Mouse (Mus musculus): ENCODE results near the gene Dnajc24. TPM values are rescaled to one million over a fixed set of nuclear protein-coding genes. Genes with fewer than 3 reads are reported as not detected.

Gene Dnajc24
- polyA plus RNA-seq (2014; fragmentation: Nextera tagmentation; extraction: Ambion mirVana): 44.7 and 46.0 TPM in 2 replicates

GRCm38 (mm10) chr2:106002835-106003739 lies at the start of gene Dnajc24:
Dnajc24 (minus strand) TSS chr2:106003549.
- 2% methylated on average over 44 of the region's 44 CpGs for WGBS
- Histone ChIP-seq H3K4me3 (ENCODE audit: low read depth, low read length) (peak within 1 kb of the TSS; percentile 73), H3K27ac (replicated peaks; ENCODE audit: low read depth, low read length) (no peak within 1 kb of the TSS), H3K4me1 (ENCODE audit: control insufficient read depth, insufficient read depth, low read length) (no peaks in the 10 kb centered on the region), H3K27me3 (ENCODE audit: control insufficient read depth, insufficient read depth, low read length) (no peaks in the 10 kb centered on the region), H3K4me2 (ENCODE audit: low read depth, low read length) (peak within 1 kb of the TSS; percentile 42), H3K36me3 (replicated peaks; ENCODE audit: control insufficient read depth, insufficient read depth, low read depth, low read length) (no peaks in the 10 kb centered on the region), H3K9ac (replicated peaks; ENCODE audit: low read length) (peak within 1 kb of the TSS; percentile 88), H3K9me3 (replicated peaks; ENCODE audit: control insufficient read depth, low read length) (no peaks in the 10 kb centered on the region)
- DNase-seq (ENCODE audit: low spot score) (peak; percentile 95), ATAC-seq (replicated peaks; ENCODE audit: insufficient number of reproducible peaks, low FRiP score, low TSS enrichment, low read depth) (peak; percentile 96)

- H3K36me3 ChIP-seq (replicated peaks; ENCODE audit: control insufficient read depth, insufficient read depth, low read depth, low read length): no peaks in the 10 kb centered on the region
- no peak overlapping the region for H3K4me3 ChIP-seq (ENCODE audit: low read depth, low read length)
- H3K4me2 ChIP-seq (ENCODE audit: low read depth, low read length): no peak overlapping the region
- H3K9ac ChIP-seq (replicated peaks; ENCODE audit: low read length): no peak overlapping the region
- H3K27me3 ChIP-seq (ENCODE audit: control insufficient read depth, insufficient read depth, low read length): no peaks in the 10 kb centered on the region
- H3K4me1 ChIP-seq (ENCODE audit: control insufficient read depth, insufficient read depth, low read length): no peaks in the 10 kb centered on the region
- no peak for ATAC-seq (replicated peaks; ENCODE audit: insufficient number of reproducible peaks, low FRiP score, low TSS enrichment, low read depth)
- no peak overlapping the region for H3K27ac ChIP-seq (replicated peaks; ENCODE audit: low read depth, low read length)
- DNase-seq (ENCODE audit: low spot score): no peak
- 79% methylated on average over 4 of the region's 4 CpGs for WGBS
- no peaks in the 10 kb centered on the region for H3K9me3 ChIP-seq (replicated peaks; ENCODE audit: control insufficient read depth, low read length)
Observed at GRCm38 (mm10) chr2:106046686-106047085, 43.3 kb upstream of the Dnajc24 start.

- WGBS: 71% methylated on average over 7 of the region's 7 CpGs
- no peaks in the 10 kb centered on the region for H3K9me3 ChIP-seq (replicated peaks; ENCODE audit: control insufficient read depth, low read length)
- H3K4me2 ChIP-seq (ENCODE audit: low read depth, low read length): no peak overlapping the region
- no peak overlapping the region for H3K27ac ChIP-seq (replicated peaks; ENCODE audit: low read depth, low read length)
- no peak overlapping the region for H3K9ac ChIP-seq (replicated peaks; ENCODE audit: low read length)
- no peak for ATAC-seq (replicated peaks; ENCODE audit: insufficient number of reproducible peaks, low FRiP score, low TSS enrichment, low read depth)
- no peaks in the 10 kb centered on the region for H3K4me1 ChIP-seq (ENCODE audit: control insufficient read depth, insufficient read depth, low read length)
- no peaks in the 10 kb centered on the region for H3K36me3 ChIP-seq (replicated peaks; ENCODE audit: control insufficient read depth, insufficient read depth, low read depth, low read length)
- H3K27me3 ChIP-seq (ENCODE audit: control insufficient read depth, insufficient read depth, low read length): no peaks in the 10 kb centered on the region
- H3K4me3 ChIP-seq (ENCODE audit: low read depth, low read length): no peak overlapping the region
- no peak for DNase-seq (ENCODE audit: low spot score)
Observed at GRCm38 (mm10) chr2:106042495-106042894, 39.1 kb upstream of the Dnajc24 start.

GRCm38 (mm10) chr2:106041961-106042360 lies 38.6 kb upstream of the Dnajc24 start:
- 92% methylated on average over 5 of the region's 5 CpGs for WGBS
- Histone ChIP-seq H3K27ac (replicated peaks; ENCODE audit: low read depth, low read length) (no peak overlapping the region), H3K4me2 (ENCODE audit: low read depth, low read length) (no peak overlapping the region), H3K9ac (replicated peaks; ENCODE audit: low read length) (no peak overlapping the region), H3K4me1 (ENCODE audit: control insufficient read depth, insufficient read depth, low read length) (no peaks in the 10 kb centered on the region), H3K27me3 (ENCODE audit: control insufficient read depth, insufficient read depth, low read length) (no peaks in the 10 kb centered on the region), H3K4me3 (ENCODE audit: low read depth, low read length) (no peak overlapping the region), H3K9me3 (replicated peaks; ENCODE audit: control insufficient read depth, low read length) (no peaks in the 10 kb centered on the region), H3K36me3 (replicated peaks; ENCODE audit: control insufficient read depth, insufficient read depth, low read depth, low read length) (no peaks in the 10 kb centered on the region)
- ATAC-seq (replicated peaks; ENCODE audit: insufficient number of reproducible peaks, low FRiP score, low TSS enrichment, low read depth) (no peak), DNase-seq (ENCODE audit: low spot score) (no peak)

GRCm38 (mm10) chr2:106038286-106038685 lies 34.9 kb upstream of the Dnajc24 start:
- Histone ChIP-seq H3K9me3 (replicated peaks; ENCODE audit: control insufficient read depth, low read length) (no peaks in the 10 kb centered on the region), H3K27ac (replicated peaks; ENCODE audit: low read depth, low read length) (no peak overlapping the region), H3K4me3 (ENCODE audit: low read depth, low read length) (no peak overlapping the region), H3K27me3 (ENCODE audit: control insufficient read depth, insufficient read depth, low read length) (no peaks in the 10 kb centered on the region), H3K36me3 (replicated peaks; ENCODE audit: control insufficient read depth, insufficient read depth, low read depth, low read length) (no peaks in the 10 kb centered on the region), H3K4me2 (ENCODE audit: low read depth, low read length) (no peak overlapping the region), H3K9ac (replicated peaks; ENCODE audit: low read length) (no peak overlapping the region), H3K4me1 (ENCODE audit: control insufficient read depth, insufficient read depth, low read length) (no peaks in the 10 kb centered on the region)
- WGBS: 29% methylated on average over 4 of the region's 4 CpGs
- DNase-seq (ENCODE audit: low spot score) (no peak), ATAC-seq (replicated peaks; ENCODE audit: insufficient number of reproducible peaks, low FRiP score, low TSS enrichment, low read depth) (no peak)

GRCm38 (mm10) chr2:106024895-106025294 lies 21.5 kb upstream of the Dnajc24 start:
- Histone ChIP-seq H3K36me3 (replicated peaks; ENCODE audit: control insufficient read depth, insufficient read depth, low read depth, low read length) (no peaks in the 10 kb centered on the region), H3K4me2 (ENCODE audit: low read depth, low read length) (no peak overlapping the region), H3K9ac (replicated peaks; ENCODE audit: low read length) (no peak overlapping the region), H3K9me3 (replicated peaks; ENCODE audit: control insufficient read depth, low read length) (no peaks in the 10 kb centered on the region), H3K27ac (replicated peaks; ENCODE audit: low read depth, low read length) (no peak overlapping the region), H3K27me3 (ENCODE audit: control insufficient read depth, insufficient read depth, low read length) (no peaks in the 10 kb centered on the region), H3K4me3 (ENCODE audit: low read depth, low read length) (no peak overlapping the region), H3K4me1 (ENCODE audit: control insufficient read depth, insufficient read depth, low read length) (no peaks in the 10 kb centered on the region)
- no peak for ATAC-seq (replicated peaks; ENCODE audit: insufficient number of reproducible peaks, low FRiP score, low TSS enrichment, low read depth)
- 73% methylated on average over 3 of the region's 3 CpGs for WGBS
- no peak for DNase-seq (ENCODE audit: low spot score)

- DNase-seq (ENCODE audit: low spot score) (no peak), ATAC-seq (replicated peaks; ENCODE audit: insufficient number of reproducible peaks, low FRiP score, low TSS enrichment, low read depth) (no peak)
- no peaks in the 10 kb centered on the region for H3K4me1 ChIP-seq (ENCODE audit: control insufficient read depth, insufficient read depth, low read length)
- WGBS: 66% methylated on average over 2 of the region's 2 CpGs
- no peak overlapping the region for H3K4me2 ChIP-seq (ENCODE audit: low read depth, low read length)
- H3K4me3 ChIP-seq (ENCODE audit: low read depth, low read length): no peak overlapping the region
- no peaks in the 10 kb centered on the region for H3K36me3 ChIP-seq (replicated peaks; ENCODE audit: control insufficient read depth, insufficient read depth, low read depth, low read length)
- H3K9ac ChIP-seq (replicated peaks; ENCODE audit: low read length): no peak overlapping the region
- H3K9me3 ChIP-seq (replicated peaks; ENCODE audit: control insufficient read depth, low read length): no peaks in the 10 kb centered on the region
- H3K27me3 ChIP-seq (ENCODE audit: control insufficient read depth, insufficient read depth, low read length): no peaks in the 10 kb centered on the region
- no peak overlapping the region for H3K27ac ChIP-seq (replicated peaks; ENCODE audit: low read depth, low read length)
Observed at GRCm38 (mm10) chr2:106008415-106008814, 5.1 kb upstream of the Dnajc24 start.

GRCm38 (mm10) chr2:105987999-105988398 lies 15.3 kb downstream of the Dnajc24 start:
- ATAC-seq (replicated peaks; ENCODE audit: insufficient number of reproducible peaks, low FRiP score, low TSS enrichment, low read depth) (no peak), DNase-seq (ENCODE audit: low spot score) (no peak)
- H3K9ac ChIP-seq (replicated peaks; ENCODE audit: low read length): no peak overlapping the region
- 21% methylated on average over 2 of the region's 2 CpGs for WGBS
- no peak overlapping the region for H3K27ac ChIP-seq (replicated peaks; ENCODE audit: low read depth, low read length)
- H3K4me1 ChIP-seq (ENCODE audit: control insufficient read depth, insufficient read depth, low read length): no peaks in the 10 kb centered on the region
- no peak overlapping the region for H3K4me2 ChIP-seq (ENCODE audit: low read depth, low read length)
- H3K9me3 ChIP-seq (replicated peaks; ENCODE audit: control insufficient read depth, low read length): no peaks in the 10 kb centered on the region
- no peak overlapping the region for H3K4me3 ChIP-seq (ENCODE audit: low read depth, low read length)
- H3K36me3 ChIP-seq (replicated peaks; ENCODE audit: control insufficient read depth, insufficient read depth, low read depth, low read length): no peaks in the 10 kb centered on the region
- no peaks in the 10 kb centered on the region for H3K27me3 ChIP-seq (ENCODE audit: control insufficient read depth, insufficient read depth, low read length)
